8 mouse cellular contexts compared by ENCODE assay signal in genomic region chr17:44709516-44710252, GRCm38 (mm10).
DNase-seq lines count a peak whose midpoint lies in the region; ATAC-seq lines count a peak whose summit lies in the region.

No protein-coding gene starts in this region.

- H3K4me3 ChIP-seq in intestine, embryonic 14.5 days (ENCODE audit: low read depth, low read length), result no peak overlapping the region

- H3K27me3 ChIP-seq in intestine, embryonic 14.5 days (replicated peaks; ENCODE audit: control insufficient read depth, insufficient read depth, low read length), result no peaks in the 10 kb centered on the region

- 18% methylated on average over 11 of the region's 11 CpGs for WGBS in intestine, embryonic 14.5 days

- intact Hi-C loops in left cerebral cortex, postnatal 14 days (cut with DNase I), result no loop called here

- no peak for ATAC-seq in intestine, embryonic 14.5 days (replicated peaks; ENCODE audit: low FRiP score, low TSS enrichment, low read depth)

- H3K36me3 ChIP-seq in intestine, embryonic 14.5 days (ENCODE audit: control insufficient read depth, insufficient read depth, low read length), result no peaks in the 10 kb centered on the region

- peak overlapping the region; percentile 30; the same call in 1 of the 2 replicates for H3K27ac ChIP-seq in intestine, embryonic 14.5 days (ENCODE audit: low read depth)

- H3K4me2 ChIP-seq in intestine, embryonic 14.5 days (ENCODE audit: low read length), result no peak overlapping the region

- DNase-seq in 3134 (ENCODE audit: extremely low read depth, insufficient read length, low spot score) (peak; percentile 88), MN1 (ENCODE audit: low spot score) (peak; percentile 91)
- peak; percentile 28 to 39 for DNase-seq in frontal cortex, postnatal 10 days (ENCODE audit: low spot score in 2 of 2)
- peak; percentile 75 for DNase-seq in intestine, embryonic 14.5 days (ENCODE audit: low spot score)
- peak; percentile 58 to 60 for DNase-seq in left cerebral cortex, postnatal 14 days (ENCODE audit: low spot score in 2 of 2)
- DNase-seq in monocyte, adult 2 months (ENCODE audit: low read depth in 1 of 2, low spot score in 2 of 2), result peak; percentile 62 to 76
- DNase-seq in T-cell, adult 2 months (ENCODE audit: low spot score), result no peak
- no peak for DNase-seq in embryo, embryonic 10.5 days (ENCODE audit: low spot score)

- no peaks in the 10 kb centered on the region for H3K9me3 ChIP-seq in intestine, embryonic 14.5 days (ENCODE audit: control insufficient read depth, low read length)

- no peak overlapping the region for H3K9ac ChIP-seq in intestine, embryonic 14.5 days (ENCODE audit: low read length)

- peaks cover 11% of the 10 kb centered on the region for H3K4me1 ChIP-seq in intestine, embryonic 14.5 days (replicated peaks; ENCODE audit: control insufficient read depth, insufficient read depth, low read length)

Comparison
In these comparisons a context has a peak if more than half of its experiments do, and no peak if none do; other contexts are left out.
1. DNase-seq: peak in 3134 (single experiment), MN1 (single experiment), frontal cortex, postnatal 10 days (2 of 2), intestine, embryonic 14.5 days (single experiment), left cerebral cortex, postnatal 14 days (2 of 2) and monocyte, adult 2 months (2 of 2); none in T-cell, adult 2 months (single experiment) and embryo, embryonic 10.5 days (single experiment).